ENCODE assay signal across 9 mouse cellular contexts in genomic region chr4:105626371-105627320, GRCm38 (mm10).
DNase-seq lines count a peak whose midpoint lies in the region; ATAC-seq and TF ChIP-seq lines count a peak whose summit lies in the region.
"Had no signal": no experiment of that assay in that cellular context is flagged by ENCODE, and none has a peak within 500 bp of the region (broad histone marks: within the 10 kb centered on the region; RNA-seq: fewer than 3 reads in every experiment).

No protein-coding gene starts in this region.

- peak; percentile 62 for DNase-seq in midbrain, postnatal 0 days (ENCODE audit: low spot score)
- DNase-seq in cerebellum, postnatal 14 days = peak; percentile 74 to 80
- peak; percentile 11 for DNase-seq in kidney, adult 11 months
- DNase-seq in liver, embryonic 11.5 days (ENCODE audit: low spot score) = no peak
- DNase-seq in layer of hippocampus, adult 9-10 months (ENCODE audit: low spot score) = no peak

- no peaks in the 10 kb centered on the region for H3K36me3 ChIP-seq in midbrain, postnatal 0 days (ENCODE audit: insufficient read depth, low read length)
- no peaks in the 10 kb centered on the region for H3K36me3 ChIP-seq in midbrain, embryonic 15.5 days (replicated peaks)
- H3K36me3 ChIP-seq in liver, embryonic 11.5 days (ENCODE audit: control insufficient read depth, insufficient read depth, low read length) = no peaks in the 10 kb centered on the region
- H3K36me3 ChIP-seq: embryonic facial prominence, embryonic 15.5 days had no signal

- no peaks in the 10 kb centered on the region for H3K4me1 ChIP-seq in midbrain, postnatal 0 days (ENCODE audit: insufficient read depth, low read length)
- no peaks in the 10 kb centered on the region for H3K4me1 ChIP-seq in midbrain, embryonic 15.5 days
- no peaks in the 10 kb centered on the region for H3K4me1 ChIP-seq in liver, embryonic 11.5 days (replicated peaks; ENCODE audit: control insufficient read depth, insufficient read depth, low read length)

- no peak overlapping the region for H3K4me2 ChIP-seq in midbrain, postnatal 0 days (ENCODE audit: low read depth, low read length, poor library complexity, severe bottlenecking)
- H3K4me2 ChIP-seq in midbrain, embryonic 15.5 days = no peak overlapping the region
- no peak overlapping the region for H3K4me2 ChIP-seq in liver, embryonic 11.5 days
- H3K4me2 ChIP-seq: embryonic facial prominence, embryonic 15.5 days had no signal

- H3K27me3 ChIP-seq in midbrain, postnatal 0 days (ENCODE audit: insufficient read depth, low read length) = no peaks in the 10 kb centered on the region
- H3K27me3 ChIP-seq in midbrain, embryonic 15.5 days (replicated peaks) = no peaks in the 10 kb centered on the region
- H3K27me3 ChIP-seq in liver, embryonic 11.5 days (replicated peaks; ENCODE audit: control insufficient read depth, insufficient read depth, low read length) = no peaks in the 10 kb centered on the region
- H3K27me3 ChIP-seq: embryonic facial prominence, embryonic 15.5 days had no signal

- H3K27ac ChIP-seq in midbrain, postnatal 0 days (ENCODE audit: low read depth, low read length) = no peak overlapping the region
- no peak overlapping the region for H3K27ac ChIP-seq in midbrain, embryonic 15.5 days
- H3K27ac ChIP-seq in liver, embryonic 11.5 days (ENCODE audit: low read depth, low read length) = no peak overlapping the region
- H3K27ac ChIP-seq: embryonic facial prominence, embryonic 15.5 days; left cerebral cortex, adult 2 months had no signal

- no peak overlapping the region for H3K9ac ChIP-seq in midbrain, postnatal 0 days (replicated peaks; ENCODE audit: low read length, poor library complexity, severe bottlenecking)
- no peak overlapping the region for H3K9ac ChIP-seq in midbrain, embryonic 15.5 days
- H3K9ac ChIP-seq in liver, embryonic 11.5 days (ENCODE audit: low read depth, low read length) = no peak overlapping the region
- H3K9ac ChIP-seq: embryonic facial prominence, embryonic 15.5 days had no signal

- no peak for ATAC-seq in midbrain, postnatal 0 days (ENCODE audit: low FRiP score)
- no peak for ATAC-seq in midbrain, embryonic 15.5 days (replicated peaks)
- peak; percentile 86 for ATAC-seq in megakaryocyte-erythroid progenitor cell, adult 5-6 weeks (replicated peaks; ENCODE audit: low FRiP score, low TSS enrichment, poor library complexity, severe bottlenecking)
- no peak for ATAC-seq in liver, embryonic 11.5 days (replicated peaks; ENCODE audit: low FRiP score)

- no peak overlapping the region for H3K4me3 ChIP-seq in midbrain, postnatal 0 days (ENCODE audit: low read depth, low read length)
- H3K4me3 ChIP-seq in midbrain, embryonic 15.5 days = no peak overlapping the region
- no peak overlapping the region for H3K4me3 ChIP-seq in liver, embryonic 11.5 days (ENCODE audit: low read depth, low read length)
- H3K4me3 ChIP-seq: embryonic facial prominence, embryonic 15.5 days; left cerebral cortex, adult 2 months had no signal

- TF ChIP-seq CTCF in midbrain, postnatal 0 days (IDR thresholded peaks at IDR 0.05) = no peak

- 70% methylated on average over 14 of the region's 14 CpGs for WGBS in midbrain, postnatal 0 days
- 77% methylated on average over 14 of the region's 14 CpGs for WGBS in midbrain, embryonic 15.5 days
- 77% methylated on average over 14 of the region's 14 CpGs for WGBS in liver, embryonic 11.5 days

- no peaks in the 10 kb centered on the region for H3K9me3 ChIP-seq in midbrain, postnatal 0 days (ENCODE audit: low read length)
- H3K9me3 ChIP-seq in midbrain, embryonic 15.5 days = no peaks in the 10 kb centered on the region
- H3K9me3 ChIP-seq in liver, embryonic 11.5 days (ENCODE audit: control insufficient read depth, low read length) = no peaks in the 10 kb centered on the region
- H3K9me3 ChIP-seq: embryonic facial prominence, embryonic 15.5 days had no signal

Comparison
In these comparisons a context has a peak if more than half of its experiments do, and no peak if none do; other contexts are left out.
1. DNase-seq: peak in midbrain, postnatal 0 days (single experiment), cerebellum, postnatal 14 days (2 of 2) and kidney, adult 11 months (single experiment); none in liver, embryonic 11.5 days (single experiment) and layer of hippocampus, adult 9-10 months (single experiment).